Mouse (Mus musculus): ENCODE data around the gene Gm49339.

GRCm38 (mm10) chr10:51530813-51531212 is 50.4 kb downstream of the Gm49339 start:
- TF ChIP-seq TAL1 (IDR thresholded peaks at IDR 0.05; ENCODE audit: low read length) = no peak
- no peak for TF ChIP-seq GATA1 (IDR thresholded peaks at IDR 0.05; ENCODE audit: low read length)

Data from erythroblast, embryonic 14.5 days (primary cell).